Mouse (Mus musculus): ENCODE data around the gene Ptch1.

The Ptch1 gene

DNA sequence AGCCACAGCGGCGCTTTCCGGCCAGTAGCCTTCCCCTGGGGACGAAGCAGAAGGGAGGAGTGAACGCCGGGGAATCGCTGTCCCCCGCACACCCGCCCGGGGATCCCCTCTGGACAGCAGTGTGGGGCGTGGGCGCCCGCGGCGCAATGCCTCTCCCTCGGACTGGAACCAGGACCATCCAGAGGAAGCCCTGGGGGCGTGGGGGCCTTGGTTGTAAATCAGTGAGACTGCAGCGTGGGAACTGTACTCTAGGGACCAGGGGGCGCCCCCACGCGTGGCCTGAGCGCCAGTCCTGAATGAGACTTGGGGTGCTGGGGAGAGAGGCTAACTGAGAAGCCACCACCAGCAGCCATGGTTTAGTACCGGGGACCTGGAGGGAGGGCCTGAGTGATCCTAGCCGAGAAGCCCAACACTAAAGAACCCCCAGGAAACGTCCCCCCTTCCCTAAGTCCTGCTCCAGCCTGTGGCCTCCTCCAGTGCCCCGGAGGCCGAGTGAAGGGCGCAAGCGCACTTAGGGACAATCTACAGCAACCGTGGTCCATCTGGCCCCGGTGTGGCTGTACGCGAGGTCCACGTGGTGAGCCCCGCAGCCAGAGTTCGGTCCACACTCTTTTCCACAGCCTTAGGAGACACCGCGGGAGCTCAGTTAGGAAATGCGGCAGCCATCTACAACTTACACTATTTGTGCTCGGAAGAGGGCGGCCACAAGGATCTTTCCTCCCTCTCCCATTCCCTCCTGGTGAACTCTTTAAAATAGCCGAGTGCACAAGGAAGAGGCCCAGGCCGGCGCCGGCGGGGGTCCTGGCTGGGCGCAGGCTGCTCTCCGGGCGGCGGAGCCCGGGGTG lies 9.4 kb downstream of the Ptch1 start:
- DNase-seq = peak; percentile 49 to 63

GRCm38 (mm10) chr13:63562972-63563780 lies 10.2 kb downstream of the Ptch1 start:
- DNase-seq = peak; percentile 68 to 77

GRCm38 (mm10) chr13:63562141-63562971 lies 11.0 kb downstream of the Ptch1 start:
- peak in 1 of 2 experiments; percentile 10 for DNase-seq

- no peak for DNase-seq
These were observed 15.0 kb downstream of the Ptch1 start for GRCm38 (mm10) chr13:63558297-63558890.

GRCm38 (mm10) chr13:63556431-63556830 lies 17.0 kb downstream of the Ptch1 start:
- DNase-seq = no peak

DNA sequence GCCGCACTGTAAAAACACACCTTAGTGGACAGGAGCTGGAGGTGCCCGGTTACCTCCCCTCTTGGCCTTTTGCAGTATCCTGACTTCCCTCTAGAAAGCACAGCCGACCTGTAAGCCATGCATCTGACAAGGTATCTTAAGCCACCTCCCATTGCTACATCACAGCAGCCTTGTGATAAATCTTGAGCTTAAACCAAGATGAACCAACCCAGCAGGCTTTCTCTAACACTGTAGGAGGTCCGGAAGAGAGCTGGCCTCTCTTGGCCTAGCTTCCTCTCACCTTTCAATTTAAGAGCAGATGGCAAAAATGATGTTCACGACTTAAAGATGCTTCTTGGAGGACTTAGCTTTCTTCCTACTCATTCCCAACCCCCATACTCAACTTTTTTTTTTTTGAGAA lies 17.5 kb downstream of the Ptch1 start:
- DNase-seq = no peak

- DNase-seq = no peak
These were observed 18.8 kb downstream of the Ptch1 start for GRCm38 (mm10) chr13:63554569-63554968.

DNA sequence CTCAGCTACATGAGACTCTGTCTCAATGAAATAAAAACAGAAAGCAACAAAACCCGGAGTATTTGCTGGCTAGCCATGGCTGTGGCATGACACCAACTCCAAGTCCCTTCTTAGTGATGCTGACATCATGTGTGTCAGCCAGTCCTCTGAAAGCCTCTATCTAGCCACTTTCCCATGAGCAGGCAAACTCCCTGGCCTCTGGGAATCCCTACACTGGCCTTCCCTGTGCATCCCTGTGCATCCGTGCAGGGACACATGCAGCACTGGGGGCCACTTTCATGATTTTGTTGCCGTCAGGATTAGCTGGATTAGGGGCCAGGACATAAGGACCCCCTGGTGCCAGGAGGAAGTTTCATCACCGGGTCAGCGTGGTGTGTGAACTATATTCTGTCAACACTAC lies 20.0 kb downstream of the Ptch1 start:
- no peak for DNase-seq

- DNase-seq = peak in 1 of 2 experiments; percentile 20
These were observed 21.0 kb downstream of the Ptch1 start for GRCm38 (mm10) chr13:63552291-63552932.

DNA sequence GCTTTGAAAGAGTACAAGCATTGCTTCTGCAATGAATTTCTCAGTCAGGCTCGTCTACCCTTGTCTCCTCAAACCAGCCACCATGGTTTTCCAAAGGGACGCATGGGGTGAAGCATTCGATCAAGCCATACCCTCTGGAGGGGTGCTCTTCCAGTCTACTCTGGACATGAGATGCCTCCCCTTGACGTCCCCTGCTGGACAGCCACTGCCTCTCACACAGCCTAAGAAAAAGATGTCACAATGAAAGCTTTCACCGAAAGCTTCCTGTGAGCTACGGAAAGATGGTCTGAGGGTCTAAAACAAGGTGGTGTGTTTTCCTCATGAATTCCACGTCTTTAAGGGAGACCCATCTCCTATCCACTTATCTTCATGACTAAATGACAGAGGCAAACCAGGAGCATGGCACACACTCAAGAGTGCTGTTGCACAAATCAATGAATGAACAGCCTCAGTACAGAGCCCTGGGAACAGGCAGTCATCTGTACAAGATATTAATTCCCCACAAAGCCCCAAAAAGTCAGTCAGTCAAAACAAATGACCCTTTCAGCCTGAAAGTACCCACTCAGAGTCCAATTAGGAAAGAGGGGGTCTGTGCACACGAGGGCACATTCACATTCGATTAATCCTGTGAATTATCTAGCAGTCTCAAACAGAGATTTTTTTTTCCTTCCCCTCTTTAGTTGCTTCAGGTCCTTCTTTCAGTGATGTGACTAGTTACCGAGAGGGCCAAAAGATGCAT lies 21.7 kb downstream of the Ptch1 start:
- DNase-seq = no peak

DNA sequence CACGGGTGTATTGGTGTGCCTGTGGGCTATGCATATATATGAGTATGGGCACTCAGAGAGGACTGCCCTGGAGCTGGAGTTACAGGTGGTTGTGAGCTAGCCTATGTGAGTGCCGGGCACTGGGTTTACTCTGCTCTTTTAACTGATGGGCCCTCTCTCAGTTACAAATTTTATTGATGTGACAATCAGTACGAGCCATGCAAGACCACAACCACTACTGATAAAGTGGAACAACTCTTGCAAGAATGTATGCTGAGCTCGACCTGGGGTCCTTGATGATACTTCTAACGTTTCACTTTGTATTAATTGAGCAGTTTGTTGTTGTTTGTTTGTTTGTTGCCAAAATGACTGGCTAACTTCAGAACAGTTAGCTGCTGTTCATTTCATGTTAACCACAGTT lies 23.0 kb downstream of the Ptch1 start:
- DNase-seq = no peak

DNA sequence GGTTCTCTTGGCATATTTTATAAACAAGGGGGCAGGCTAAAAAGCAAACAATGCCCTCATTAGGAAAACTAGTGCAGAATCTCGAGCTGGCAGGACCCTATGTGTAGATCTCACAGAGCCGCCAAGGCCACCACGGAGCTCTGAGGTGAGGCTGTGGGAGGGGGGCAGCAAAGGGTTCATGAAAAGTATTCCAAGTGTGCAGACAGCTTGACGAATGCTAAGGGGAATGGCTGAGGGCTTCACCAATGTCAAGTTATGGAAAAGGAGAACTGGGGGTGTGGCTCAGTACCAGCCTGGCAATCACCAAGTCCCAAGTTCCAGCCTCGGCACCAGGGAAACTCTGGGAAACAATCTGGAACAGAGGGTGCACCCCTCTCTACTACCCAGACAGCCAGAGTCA lies 24.2 kb downstream of the Ptch1 start:
- DNase-seq = no peak

DNA sequence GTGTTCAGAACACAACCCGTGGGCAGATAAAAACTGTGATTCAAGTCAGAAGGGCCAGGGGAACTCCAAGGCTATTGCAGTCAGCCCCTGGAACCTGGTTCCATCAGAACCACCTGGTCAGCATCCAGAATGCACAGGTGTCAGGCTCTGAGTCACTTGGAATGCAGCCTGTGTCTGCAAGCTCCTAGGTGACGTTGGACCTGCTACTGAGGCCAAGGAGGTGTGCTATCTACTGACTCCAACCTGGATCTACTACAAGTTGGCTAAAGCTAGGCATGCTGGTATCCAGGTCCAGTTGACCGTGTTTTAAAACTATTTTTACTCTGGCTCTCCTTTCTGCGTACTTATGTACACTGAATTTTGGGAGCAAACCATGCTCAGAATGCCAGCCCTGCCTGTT lies 24.8 kb downstream of the Ptch1 start:
- DNase-seq = no peak

- no peak for DNase-seq
These were observed 28.1 kb downstream of the Ptch1 start for GRCm38 (mm10) chr13:63545291-63545690.

DNA sequence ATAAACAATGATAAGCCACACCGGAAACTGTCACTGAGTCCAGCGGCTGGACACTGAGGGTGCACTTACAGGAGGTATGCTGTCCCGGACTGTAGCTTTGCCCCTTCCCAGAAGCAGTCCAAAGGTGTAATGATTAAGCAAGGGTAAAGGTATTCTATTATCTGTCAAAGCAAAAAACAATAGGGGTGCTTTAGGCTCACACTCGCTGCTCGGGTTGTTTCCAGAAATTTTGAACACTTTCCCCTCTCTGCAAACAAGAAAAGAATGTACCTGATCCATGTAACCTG lies 28.5 kb downstream of the Ptch1 start:
- DNase-seq = no peak

GRCm38 (mm10) chr13:63544119-63544966 lies 29.1 kb downstream of the Ptch1 start:
- DNase-seq = no peak

- DNase-seq = no peak
These were observed 29.9 kb downstream of the Ptch1 start for GRCm38 (mm10) chr13:63543459-63543858.

DNA sequence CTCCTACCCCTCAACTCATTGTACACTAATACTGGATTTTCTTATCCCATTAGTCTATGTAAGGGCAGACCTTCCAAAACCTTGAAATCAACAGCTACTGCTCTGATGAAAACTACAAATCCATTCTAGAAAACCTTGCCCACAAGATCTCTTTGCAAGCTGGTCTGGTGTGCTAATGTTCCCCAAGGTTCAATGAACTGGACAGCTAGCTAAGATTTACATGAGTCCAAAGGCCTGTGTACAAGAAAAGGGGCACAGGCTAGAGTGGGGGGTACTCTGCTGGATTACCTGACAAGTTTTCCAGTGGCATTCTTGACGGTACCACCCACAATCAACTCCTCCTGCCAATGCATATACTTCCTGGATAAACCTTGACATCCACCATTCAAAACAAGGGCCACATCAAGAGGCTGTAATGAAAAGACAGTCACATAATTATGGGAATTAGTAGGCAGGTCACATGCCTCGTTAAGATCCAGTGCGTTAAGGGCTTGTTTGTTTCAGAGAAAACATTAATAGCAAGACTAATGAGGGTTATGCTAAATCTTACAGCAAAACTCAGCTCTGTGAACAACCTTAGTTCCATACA lies 30.5 kb downstream of the Ptch1 start:
- DNase-seq = no peak

GRCm38 (mm10) chr13:63541510-63541909 lies 31.9 kb downstream of the Ptch1 start:
- no peak for DNase-seq

DNA sequence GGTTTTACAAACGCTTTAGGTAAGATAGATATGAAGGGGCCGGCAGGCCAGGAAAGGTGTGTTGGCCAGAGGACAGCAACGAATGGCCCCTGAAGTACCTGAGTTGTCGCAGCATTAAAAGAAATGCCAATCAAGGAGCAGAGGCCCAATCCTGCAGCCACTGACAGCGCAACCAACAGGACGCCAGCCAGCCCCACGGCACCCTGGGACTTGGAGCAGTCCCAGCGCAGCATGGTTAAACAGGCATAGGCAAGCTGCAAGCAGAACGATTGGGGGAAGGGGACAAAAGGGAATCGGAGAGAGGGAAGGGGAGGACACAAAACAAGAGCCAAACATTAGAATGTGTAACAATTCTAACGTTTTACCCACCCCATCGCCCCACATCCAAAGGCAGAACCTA lies 32.8 kb downstream of the Ptch1 start:
- no peak for DNase-seq
